9 mouse cellular contexts compared by ENCODE assay signal in the genomic region with DNA sequence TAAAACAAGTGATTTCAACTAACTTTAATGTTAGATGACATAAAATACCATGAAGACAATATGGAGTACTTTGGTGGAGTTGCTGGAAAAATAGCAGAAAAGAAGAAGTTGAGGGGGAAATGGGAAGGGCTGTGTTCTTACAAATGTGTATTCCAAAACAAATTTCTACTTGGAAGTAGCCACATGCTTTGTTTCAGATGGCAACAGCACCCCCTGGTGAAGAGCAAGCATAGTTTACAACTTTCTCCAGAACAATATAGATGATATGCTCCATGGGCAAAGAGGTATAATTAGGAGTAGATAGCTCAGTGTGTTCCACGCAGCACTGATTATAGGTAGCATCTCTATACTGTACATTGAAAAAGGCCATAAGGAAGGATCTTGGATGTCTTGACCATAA.
A peak's percentile ranks its signal among the peaks of the same experiment; 100 is the strongest.
DNase-seq lines count a peak whose midpoint lies in the region; ATAC-seq and TF ChIP-seq lines count a peak whose summit lies in the region.
"Had no signal": no experiment of that assay in that cellular context is flagged by ENCODE, and none has a peak within 500 bp of the region (broad histone marks: within the 10 kb centered on the region; RNA-seq: fewer than 3 reads in every experiment).

No protein-coding gene starts in this region.

- DNase-seq in layer of hippocampus, adult 18-20 months (ENCODE audit: low spot score in 2 of 2), result peak; percentile 21 to 61
- no peak for DNase-seq in layer of hippocampus, adult 9-11 months
- DNase-seq in Muller cell, postnatal 12 days (ENCODE audit: inconsistent ontology term), result peak; percentile 20
- DNase-seq in adrenal gland, postnatal 14 days, result peak; percentile 63
- DNase-seq in gastrocnemius, adult 2 months, result peak; percentile 46
- DNase-seq in limb, embryonic 11.5 days (ENCODE audit: low spot score), result peak; percentile 61
- peak; percentile 36 for DNase-seq in stomach, postnatal 0 days (ENCODE audit: low spot score)

- H3K4me1 ChIP-seq in limb, embryonic 11.5 days (ENCODE audit: control insufficient read depth, insufficient read depth, low read length), result no peaks in the 10 kb centered on the region
- no peaks in the 10 kb centered on the region for H3K4me1 ChIP-seq in stomach, postnatal 0 days (replicated peaks; ENCODE audit: control insufficient read depth, insufficient read depth)
- H3K4me1 ChIP-seq: embryonic facial prominence, embryonic 15.5 days; liver, embryonic 15.5 days had no signal

- H3K27me3 ChIP-seq in limb, embryonic 11.5 days (ENCODE audit: control insufficient read depth, insufficient read depth, low read length), result no peaks in the 10 kb centered on the region
- H3K27me3 ChIP-seq in stomach, postnatal 0 days (ENCODE audit: control insufficient read depth, insufficient read depth, low read length), result no peaks in the 10 kb centered on the region
- H3K27me3 ChIP-seq: embryonic facial prominence, embryonic 15.5 days; liver, embryonic 15.5 days had no signal

- TF ChIP-seq EP300 in stomach, postnatal 0 days (optimal IDR thresholded peaks at IDR 0.05), result no peak

- H3K4me2 ChIP-seq in limb, embryonic 11.5 days (ENCODE audit: low read depth, severe bottlenecking), result no peak overlapping the region
- H3K4me2 ChIP-seq in stomach, postnatal 0 days (replicated peaks; ENCODE audit: low read depth), result no peak overlapping the region
- H3K4me2 ChIP-seq: embryonic facial prominence, embryonic 15.5 days; liver, embryonic 15.5 days had no signal

- H3K27ac ChIP-seq in gastrocnemius, adult 2 months, result no peak overlapping the region
- no peak overlapping the region for H3K27ac ChIP-seq in limb, embryonic 11.5 days (replicated peaks; ENCODE audit: low read depth, low read length)
- no peak overlapping the region for H3K27ac ChIP-seq in stomach, postnatal 0 days (replicated peaks)
- H3K27ac ChIP-seq: embryonic facial prominence, embryonic 15.5 days; liver, embryonic 15.5 days had no signal

- no peak overlapping the region for H3K9ac ChIP-seq in limb, embryonic 11.5 days (ENCODE audit: low read length)
- H3K9ac ChIP-seq in stomach, postnatal 0 days (ENCODE audit: low read length), result no peak overlapping the region
- H3K9ac ChIP-seq: embryonic facial prominence, embryonic 15.5 days; liver, embryonic 15.5 days had no signal

- H3K9me3 ChIP-seq in limb, embryonic 11.5 days (ENCODE audit: control insufficient read depth, low read length), result no peaks in the 10 kb centered on the region
- H3K9me3 ChIP-seq in stomach, postnatal 0 days (ENCODE audit: control insufficient read depth, low read length), result no peaks in the 10 kb centered on the region
- H3K9me3 ChIP-seq: embryonic facial prominence, embryonic 15.5 days; liver, embryonic 15.5 days had no signal

- no peak overlapping the region for H3K4me3 ChIP-seq in gastrocnemius, adult 2 months
- no peak overlapping the region for H3K4me3 ChIP-seq in limb, embryonic 11.5 days (ENCODE audit: low read depth, low read length)
- no peak overlapping the region for H3K4me3 ChIP-seq in stomach, postnatal 0 days (ENCODE audit: low read depth, low read length)
- H3K4me3 ChIP-seq: embryonic facial prominence, embryonic 15.5 days; liver, embryonic 15.5 days had no signal

- TF ChIP-seq CTCF in gastrocnemius, adult 2 months (IDR thresholded peaks at IDR 0.05), result peak; percentile 55
- peak; percentile 81 for TF ChIP-seq CTCF in stomach, postnatal 0 days (IDR thresholded peaks at IDR 0.05; ENCODE audit: low read depth)

- WGBS in limb, embryonic 11.5 days, result 72% methylated on average over 1 of the region's 1 CpGs
- WGBS in stomach, postnatal 0 days, result 65% methylated on average over 1 of the region's 1 CpGs

- intact Hi-C loops in gastrocnemius, adult 2 months (cut with DNase I), result loop anchor here (5.0 kb wide), 1 partner anchor 816 kb away; no protein-coding TSS in a partner anchor

- H3K36me3 ChIP-seq in limb, embryonic 11.5 days (ENCODE audit: control insufficient read depth, insufficient read depth, low read length), result no peaks in the 10 kb centered on the region
- H3K36me3 ChIP-seq in stomach, postnatal 0 days (ENCODE audit: control insufficient read depth, insufficient read depth, low read length), result no peaks in the 10 kb centered on the region
- H3K36me3 ChIP-seq: embryonic facial prominence, embryonic 15.5 days; liver, embryonic 15.5 days had no signal

- no peak for ATAC-seq in limb, embryonic 11.5 days (ENCODE audit: insufficient number of reproducible peaks, low FRiP score, low TSS enrichment, low read depth)
- no peak for ATAC-seq in stomach, postnatal 0 days (ENCODE audit: low FRiP score, low TSS enrichment)
